Mouse (Mus musculus): ENCODE results near the gene Prr23a1. TPM values are rescaled to one million over a fixed set of nuclear protein-coding genes. Genes with fewer than 3 reads are reported as not detected.

Gene Prr23a1
- not detected for total RNA-seq (2023)

GRCm38 (mm10) chr9:98842117-98842516 is at the start of gene Prr23a1:
Gene Prr23a1 (plus strand): TSS chr9:98842503.

DNA sequence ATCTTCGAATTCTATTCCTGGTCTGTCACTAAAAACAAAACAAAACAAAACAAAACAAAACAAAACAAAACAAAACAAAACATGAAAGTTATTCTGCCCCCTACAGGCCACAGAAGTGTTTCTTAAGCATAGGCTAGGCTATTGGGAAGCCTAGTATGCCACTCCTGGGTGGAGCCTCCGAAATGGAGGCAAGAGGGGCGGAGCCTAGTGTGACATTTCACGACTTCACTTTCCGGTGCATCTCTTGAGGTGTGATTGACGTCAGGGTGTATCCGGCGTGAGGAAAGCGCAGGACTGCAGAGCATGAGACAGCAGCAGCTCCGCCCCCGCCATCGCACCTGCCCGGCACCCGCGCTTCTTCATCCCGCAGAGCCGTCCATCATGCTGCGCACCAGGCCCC is 13.9 kb downstream of the Prr23a1 start, which contains the start of gene Prr23a2:
TSS of gene Prr23a2 (plus strand) at position 285 of the 400 bp plus-strand sequence.

GRCm38 (mm10) chr9:98864571-98864970 is 22.3 kb downstream of the Prr23a1 start, which contains the start of gene Prr23a3:
Gene Prr23a3 (plus strand): TSS chr9:98864767.

Other genes with a start within 250 kb of the Prr23a1 start
- 1 to 10 TPM; 8.9 TPM for gene Mrps22, start 240.8 kb upstream of the Prr23a1 start, total RNA-seq (2023)
- gene Prr23a2, start 14.0 kb downstream of the Prr23a1 start, total RNA-seq (2023), result not detected
- not detected for gene Prr23a3, start 22.3 kb downstream of the Prr23a1 start, total RNA-seq (2023)
- gene 7420426K07Rik, start 60.6 kb downstream of the Prr23a1 start, total RNA-seq (2023), result not detected
- not detected for gene Foxl2, start 112.8 kb downstream of the Prr23a1 start, total RNA-seq (2023)
- gene Faim, start 143.9 kb downstream of the Prr23a1 start, total RNA-seq (2023), result 10 to 100 TPM; 38.6 to 41.1 TPM
- under 1 TPM; 0.31 to 0.58 TPM for gene Gm1123, start 193.2 kb downstream of the Prr23a1 start, total RNA-seq (2023)